In the genomic region with DNA sequence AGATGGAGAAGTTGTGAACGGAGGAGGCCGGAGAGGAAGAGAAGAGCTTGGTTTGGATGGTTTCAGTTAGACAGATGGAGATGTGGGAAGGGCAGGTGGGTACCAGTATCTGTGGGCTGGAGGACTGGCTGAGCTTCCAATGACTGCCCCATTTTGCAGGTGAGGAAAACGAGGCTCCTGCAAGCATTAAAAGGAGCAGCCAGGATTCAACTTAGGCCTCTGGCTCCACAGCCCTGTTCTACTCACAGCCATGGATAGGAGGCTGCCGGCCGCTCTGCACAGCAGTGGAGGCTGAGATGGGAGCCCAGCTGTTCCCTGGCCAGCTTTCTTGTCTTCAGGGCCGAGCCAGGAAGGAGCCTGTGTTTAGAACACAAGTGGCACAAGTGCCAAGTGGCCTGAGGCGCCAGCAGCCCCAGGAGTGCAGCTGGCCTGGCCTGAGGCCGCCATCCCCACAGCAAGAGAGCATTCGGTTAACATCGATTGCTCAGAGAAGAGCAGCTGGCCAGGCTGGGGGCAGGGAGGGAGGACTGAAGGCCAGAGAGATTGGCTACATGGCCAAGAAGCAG, we compare ENCODE assay signal across 8 mouse cellular contexts.
A peak's percentile ranks its signal among the peaks of the same experiment; 100 is the strongest.
DNase-seq lines count a peak whose midpoint lies in the region; ATAC-seq and TF ChIP-seq lines count a peak whose summit lies in the region.

No protein-coding gene starts in this region.

- H3K36me3 ChIP-seq in liver, adult 2 months (ENCODE audit: control insufficient read depth, insufficient read depth, low read length) = no peaks in the 10 kb centered on the region
- H3K36me3 ChIP-seq in liver, embryonic 11.5 days (ENCODE audit: control insufficient read depth, insufficient read depth, low read length) = no peaks in the 10 kb centered on the region
- no peaks in the 10 kb centered on the region for H3K36me3 ChIP-seq in embryonic facial prominence, embryonic 14.5 days (ENCODE audit: control insufficient read depth, insufficient read depth, low read length)
- H3K36me3 ChIP-seq in hindbrain, embryonic 16.5 days (ENCODE audit: control insufficient read depth, insufficient read depth, low read length) = no peaks in the 10 kb centered on the region

- DNase-seq in liver, adult 2 months (ENCODE audit: extremely low read depth, low read depth, low spot score) = peak; percentile 69
- DNase-seq in liver, embryonic 11.5 days (ENCODE audit: low spot score) = no peak
- peak; percentile 80 for DNase-seq in adrenal gland, postnatal 14 days
- peak; percentile 62 for DNase-seq in embryonic facial prominence, embryonic 14.5 days (ENCODE audit: low spot score)
- DNase-seq in spleen, postnatal 36 days (ENCODE audit: low spot score in 2 of 2) = no peak
- DNase-seq in thymus, postnatal 4 days = no peak
- no peak for DNase-seq in kidney, adult 9 months

- ATAC-seq in liver, embryonic 11.5 days (replicated peaks; ENCODE audit: low FRiP score) = no peak
- peak; percentile 34; the same call in 1 of the 2 replicates for ATAC-seq in embryonic facial prominence, embryonic 14.5 days (ENCODE audit: low read depth)
- ATAC-seq in hindbrain, embryonic 16.5 days = peak; percentile 32; the same call in 1 of the 2 replicates

- 47% methylated on average over 10 of the region's 10 CpGs for WGBS in liver, adult 2 months
- WGBS in liver, embryonic 11.5 days = 70% methylated on average over 10 of the region's 10 CpGs
- 52% methylated on average over 10 of the region's 10 CpGs for WGBS in embryonic facial prominence, embryonic 14.5 days
- WGBS in hindbrain, embryonic 16.5 days = 46% methylated on average over 10 of the region's 10 CpGs

- H3K79me2 ChIP-seq in liver, adult 2 months (ENCODE audit: control insufficient read depth, insufficient read depth, low read length) = no peaks in the 10 kb centered on the region; the same call in 1 of the 2 replicates

- 0 out of 2 replicates have a peak overlapping the region, but pooled peaks have one; percentile 3 for H3K27ac ChIP-seq in liver, adult 2 months (replicated peaks; ENCODE audit: insufficient read depth, low read depth, low read length)
- H3K27ac ChIP-seq in liver, embryonic 11.5 days (ENCODE audit: low read depth, low read length) = no peak overlapping the region
- no peak overlapping the region for H3K27ac ChIP-seq in embryonic facial prominence, embryonic 14.5 days (replicated peaks; ENCODE audit: low read depth, low read length)
- H3K27ac ChIP-seq in hindbrain, embryonic 16.5 days (ENCODE audit: low read depth, low read length) = no peak overlapping the region

- no peak for TF ChIP-seq POLR2A in liver, adult 2 months (IDR thresholded peaks at IDR 0.05; ENCODE audit: extremely low read depth, insufficient read depth, low read length)

- H3K4me3 ChIP-seq in liver, adult 2 months (ENCODE audit: insufficient read depth, low read depth, low read length) = no peak overlapping the region
- H3K4me3 ChIP-seq in liver, embryonic 11.5 days (ENCODE audit: low read depth, low read length) = no peak overlapping the region
- no peak overlapping the region for H3K4me3 ChIP-seq in embryonic facial prominence, embryonic 14.5 days (ENCODE audit: low read depth, low read length)
- H3K4me3 ChIP-seq in hindbrain, embryonic 16.5 days (ENCODE audit: low read length) = no peak overlapping the region

- TF ChIP-seq CTCF in liver, adult 2 months (IDR thresholded peaks at IDR 0.05; ENCODE audit: low read depth, low read length) = no peak; the same call in 1 of the 2 replicates

- H3K27me3 ChIP-seq in liver, adult 2 months (ENCODE audit: control insufficient read depth, insufficient read depth, low read length) = no peaks in the 10 kb centered on the region
- H3K27me3 ChIP-seq in liver, embryonic 11.5 days (replicated peaks; ENCODE audit: control insufficient read depth, insufficient read depth, low read length) = no peaks in the 10 kb centered on the region
- no peaks in the 10 kb centered on the region for H3K27me3 ChIP-seq in embryonic facial prominence, embryonic 14.5 days (replicated peaks; ENCODE audit: control insufficient read depth, insufficient read depth, low read length)
- H3K27me3 ChIP-seq in hindbrain, embryonic 16.5 days (replicated peaks; ENCODE audit: control insufficient read depth, insufficient read depth, low read length) = no peaks in the 10 kb centered on the region

- no peak overlapping the region for H3K9ac ChIP-seq in liver, adult 2 months (ENCODE audit: low read depth, low read length)
- H3K9ac ChIP-seq in liver, embryonic 11.5 days (ENCODE audit: low read depth, low read length) = no peak overlapping the region
- no peak overlapping the region for H3K9ac ChIP-seq in embryonic facial prominence, embryonic 14.5 days (ENCODE audit: low read depth, low read length)
- no peak overlapping the region for H3K9ac ChIP-seq in hindbrain, embryonic 16.5 days (ENCODE audit: low read depth, low read length)

- peaks cover 15% of the 10 kb centered on the region for H3K4me1 ChIP-seq in liver, adult 2 months (ENCODE audit: control insufficient read depth, insufficient read depth, low read length)
- H3K4me1 ChIP-seq in liver, embryonic 11.5 days (replicated peaks; ENCODE audit: control insufficient read depth, insufficient read depth, low read length) = peaks cover 15% of the 10 kb centered on the region
- H3K4me1 ChIP-seq in embryonic facial prominence, embryonic 14.5 days (ENCODE audit: control insufficient read depth, insufficient read depth, low read length) = peaks cover 5% of the 10 kb centered on the region
- peaks cover 22% of the 10 kb centered on the region for H3K4me1 ChIP-seq in hindbrain, embryonic 16.5 days (ENCODE audit: control insufficient read depth, insufficient read depth, low read depth, low read length)

- no peaks in the 10 kb centered on the region for H3K9me3 ChIP-seq in liver, embryonic 11.5 days (ENCODE audit: control insufficient read depth, low read length)
- no peaks in the 10 kb centered on the region for H3K9me3 ChIP-seq in embryonic facial prominence, embryonic 14.5 days (ENCODE audit: control insufficient read depth, low read length)
- no peaks in the 10 kb centered on the region for H3K9me3 ChIP-seq in hindbrain, embryonic 16.5 days (ENCODE audit: control insufficient read depth, low read length)

- no peak overlapping the region for H3K4me2 ChIP-seq in liver, embryonic 11.5 days
- H3K4me2 ChIP-seq in embryonic facial prominence, embryonic 14.5 days (ENCODE audit: low read depth, low read length) = no peak overlapping the region
- no peak overlapping the region for H3K4me2 ChIP-seq in hindbrain, embryonic 16.5 days (ENCODE audit: low read length)

Comparison
In these comparisons a context has a peak if more than half of its experiments do, and no peak if none do; other contexts are left out.
1. DNase-seq: peak in liver, adult 2 months (single experiment), adrenal gland, postnatal 14 days (single experiment) and embryonic facial prominence, embryonic 14.5 days (single experiment); none in liver, embryonic 11.5 days (single experiment), spleen, postnatal 36 days (0 of 2), thymus, postnatal 4 days (single experiment) and kidney, adult 9 months (single experiment).